Mouse (Mus musculus): Measurements from ENCODE around the gene Epc2. TPM values are rescaled to one million over a fixed set of nuclear protein-coding genes. Genes with fewer than 3 reads are reported as not detected.
"Not testable (repeated sequence)": the region's sequence is repeated elsewhere in the genome, so short reads cannot be mapped to it uniquely, and the experiment has no call there.

Epc2 gene
- polyA plus RNA-seq, 1 experiment, result 5.3 TPM

- Histone ChIP-seq H3K79me2 (ENCODE audit: control insufficient read depth, insufficient read depth) (peaks cover 100% of the 10 kb centered on the region), H3K27me3 (ENCODE audit: control insufficient read depth, insufficient read depth, insufficient read length) (no peaks in the 10 kb centered on the region), H3K79me3 (ENCODE audit: low read depth) (peaks cover 76% of the 10 kb centered on the region), H3K4me3 (ENCODE audit: insufficient read depth, poor library complexity, severe bottlenecking) (no peak overlapping the region), H3ac (ENCODE audit: control insufficient read depth, insufficient read length, low read depth) (no peak overlapping the region), H3K36me3 (ENCODE audit: control insufficient read depth, insufficient read depth) (no peaks in the 10 kb centered on the region)
- TF ChIP-seq MAX (IDR thresholded peaks at IDR 0.05) (no peak), MYOD1 (IDR thresholded peaks at IDR 0.05; ENCODE audit: control insufficient read depth, insufficient read length, low read depth) (no peak), CTCF (IDR thresholded peaks at IDR 0.05; ENCODE audit: control insufficient read depth, insufficient read depth, insufficient read length) (no peak), FOSL1 (IDR thresholded peaks at IDR 0.05; ENCODE audit: insufficient read depth, low read length, poor library complexity, severe bottlenecking) (no peak), CEBPB (IDR thresholded peaks at IDR 0.05; ENCODE audit: low read depth) (no peak), MYOG (IDR thresholded peaks at IDR 0.05; ENCODE audit: control insufficient read depth, extremely low read depth, insufficient read length) (no peak), USF1 (IDR thresholded peaks at IDR 0.05; ENCODE audit: low read depth) (no peak)
Observed at GRCm38 (mm10) chr2:49503596-49503995, 52.3 kb downstream of the Epc2 start.

GRCm38 (mm10) chr2:49505151-49505550, 53.9 kb downstream of the Epc2 start:
- H3K27me3 ChIP-seq (ENCODE audit: control insufficient read depth, insufficient read depth, insufficient read length); H3ac ChIP-seq (ENCODE audit: control insufficient read depth, insufficient read length, low read depth); H3K4me3 ChIP-seq (ENCODE audit: insufficient read depth, poor library complexity, severe bottlenecking); H3K36me3 ChIP-seq (ENCODE audit: control insufficient read depth, insufficient read depth): not testable (repeated sequence)
- H3K79me3 ChIP-seq (ENCODE audit: low read depth), result peaks cover 67% of the 10 kb centered on the region
- H3K79me2 ChIP-seq (ENCODE audit: control insufficient read depth, insufficient read depth), result peaks cover 100% of the 10 kb centered on the region

GRCm38 (mm10) chr2:49510832-49511231, 59.5 kb downstream of the Epc2 start:
- Histone ChIP-seq H3K36me3 (ENCODE audit: control insufficient read depth, insufficient read depth) (peaks cover 4% of the 10 kb centered on the region), H3K79me2 (ENCODE audit: control insufficient read depth, insufficient read depth) (peaks cover 72% of the 10 kb centered on the region), H3K79me3 (ENCODE audit: low read depth) (peaks cover 30% of the 10 kb centered on the region), H3K27me3 (ENCODE audit: control insufficient read depth, insufficient read depth, insufficient read length) (no peaks in the 10 kb centered on the region), H3K4me3 (ENCODE audit: insufficient read depth, poor library complexity, severe bottlenecking) (no peak overlapping the region), H3ac (ENCODE audit: control insufficient read depth, insufficient read length, low read depth) (no peak overlapping the region)
- TF ChIP-seq FOSL1 (IDR thresholded peaks at IDR 0.05; ENCODE audit: insufficient read depth, low read length, poor library complexity, severe bottlenecking) (no peak), MYOD1 (IDR thresholded peaks at IDR 0.05; ENCODE audit: control insufficient read depth, insufficient read length, low read depth) (no peak), CEBPB (IDR thresholded peaks at IDR 0.05; ENCODE audit: low read depth) (no peak)

GRCm38 (mm10) chr2:49516011-49516410, 64.7 kb downstream of the Epc2 start:
- TF ChIP-seq MYOD1 (IDR thresholded peaks at IDR 0.05; ENCODE audit: control insufficient read depth, insufficient read length, low read depth) (no peak), FOSL1 (IDR thresholded peaks at IDR 0.05; ENCODE audit: insufficient read depth, low read length, poor library complexity, severe bottlenecking) (no peak), USF1 (IDR thresholded peaks at IDR 0.05; ENCODE audit: low read depth) (no peak), MYOG (IDR thresholded peaks at IDR 0.05; ENCODE audit: control insufficient read depth, extremely low read depth, insufficient read length) (no peak), CTCF (IDR thresholded peaks at IDR 0.05; ENCODE audit: control insufficient read depth, insufficient read depth, insufficient read length) (no peak), CEBPB (IDR thresholded peaks at IDR 0.05; ENCODE audit: low read depth) (no peak), MAX (IDR thresholded peaks at IDR 0.05) (no peak)

GRCm38 (mm10) chr2:49520409-49520808, 69.1 kb downstream of the Epc2 start:
- Histone ChIP-seq H3K79me2 (ENCODE audit: control insufficient read depth, insufficient read depth) (peaks cover 14% of the 10 kb centered on the region), H3K27me3 (ENCODE audit: control insufficient read depth, insufficient read depth, insufficient read length) (no peaks in the 10 kb centered on the region), H3K4me3 (ENCODE audit: insufficient read depth, poor library complexity, severe bottlenecking) (no peak overlapping the region), H3K36me3 (ENCODE audit: control insufficient read depth, insufficient read depth) (peaks cover 35% of the 10 kb centered on the region), H3K79me3 (ENCODE audit: low read depth) (peaks cover 10% of the 10 kb centered on the region), H3ac (ENCODE audit: control insufficient read depth, insufficient read length, low read depth) (no peak overlapping the region)
- TF ChIP-seq MAX (IDR thresholded peaks at IDR 0.05) (no peak), USF1 (IDR thresholded peaks at IDR 0.05; ENCODE audit: low read depth) (no peak), CTCF (IDR thresholded peaks at IDR 0.05; ENCODE audit: control insufficient read depth, insufficient read depth, insufficient read length) (no peak), FOSL1 (IDR thresholded peaks at IDR 0.05; ENCODE audit: insufficient read depth, low read length, poor library complexity, severe bottlenecking) (no peak), MYOD1 (IDR thresholded peaks at IDR 0.05; ENCODE audit: control insufficient read depth, insufficient read length, low read depth) (no peak), MYOG (IDR thresholded peaks at IDR 0.05; ENCODE audit: control insufficient read depth, extremely low read depth, insufficient read length) (no peak), CEBPB (IDR thresholded peaks at IDR 0.05; ENCODE audit: low read depth) (no peak)

More at GRCm38 (mm10) chr2:49516011-49516410, 64.7 kb downstream of the Epc2 start:
- peaks cover 9% of the 10 kb centered on the region for H3K79me3 ChIP-seq (ENCODE audit: low read depth)
- H3K27me3 ChIP-seq (ENCODE audit: control insufficient read depth, insufficient read depth, insufficient read length), result no peaks in the 10 kb centered on the region
- H3K36me3 ChIP-seq (ENCODE audit: control insufficient read depth, insufficient read depth), result peaks cover 4% of the 10 kb centered on the region
- no peak overlapping the region for H3ac ChIP-seq (ENCODE audit: control insufficient read depth, insufficient read length, low read depth)
- no peak overlapping the region for H3K4me3 ChIP-seq (ENCODE audit: insufficient read depth, poor library complexity, severe bottlenecking)
- peaks cover 30% of the 10 kb centered on the region for H3K79me2 ChIP-seq (ENCODE audit: control insufficient read depth, insufficient read depth)

GRCm38 (mm10) chr2:49520989-49521388, 69.7 kb downstream of the Epc2 start:
- Histone ChIP-seq H3K4me3 (ENCODE audit: insufficient read depth, poor library complexity, severe bottlenecking) (no peak overlapping the region), H3K36me3 (ENCODE audit: control insufficient read depth, insufficient read depth) (peaks cover 36% of the 10 kb centered on the region), H3K79me3 (ENCODE audit: low read depth) (peaks cover 12% of the 10 kb centered on the region), H3K79me2 (ENCODE audit: control insufficient read depth, insufficient read depth) (peaks cover 8% of the 10 kb centered on the region), H3ac (ENCODE audit: control insufficient read depth, insufficient read length, low read depth) (no peak overlapping the region), H3K27me3 (ENCODE audit: control insufficient read depth, insufficient read depth, insufficient read length) (no peaks in the 10 kb centered on the region)
- no peak for TF ChIP-seq MYOG (IDR thresholded peaks at IDR 0.05; ENCODE audit: control insufficient read depth, extremely low read depth, insufficient read length)
- no peak for TF ChIP-seq CTCF (IDR thresholded peaks at IDR 0.05; ENCODE audit: control insufficient read depth, insufficient read depth, insufficient read length)
- no peak for TF ChIP-seq MAX (IDR thresholded peaks at IDR 0.05)
- no peak for TF ChIP-seq MYOD1 (IDR thresholded peaks at IDR 0.05; ENCODE audit: control insufficient read depth, insufficient read length, low read depth)
- TF ChIP-seq CEBPB (IDR thresholded peaks at IDR 0.05; ENCODE audit: low read depth), result no peak
- TF ChIP-seq USF1 (IDR thresholded peaks at IDR 0.05; ENCODE audit: low read depth), result no peak
- no peak for TF ChIP-seq FOSL1 (IDR thresholded peaks at IDR 0.05; ENCODE audit: insufficient read depth, low read length, poor library complexity, severe bottlenecking)

Measured in C2C12 (cell line).